ENCODE assay signal across 11 mouse cellular contexts in the genomic region with DNA sequence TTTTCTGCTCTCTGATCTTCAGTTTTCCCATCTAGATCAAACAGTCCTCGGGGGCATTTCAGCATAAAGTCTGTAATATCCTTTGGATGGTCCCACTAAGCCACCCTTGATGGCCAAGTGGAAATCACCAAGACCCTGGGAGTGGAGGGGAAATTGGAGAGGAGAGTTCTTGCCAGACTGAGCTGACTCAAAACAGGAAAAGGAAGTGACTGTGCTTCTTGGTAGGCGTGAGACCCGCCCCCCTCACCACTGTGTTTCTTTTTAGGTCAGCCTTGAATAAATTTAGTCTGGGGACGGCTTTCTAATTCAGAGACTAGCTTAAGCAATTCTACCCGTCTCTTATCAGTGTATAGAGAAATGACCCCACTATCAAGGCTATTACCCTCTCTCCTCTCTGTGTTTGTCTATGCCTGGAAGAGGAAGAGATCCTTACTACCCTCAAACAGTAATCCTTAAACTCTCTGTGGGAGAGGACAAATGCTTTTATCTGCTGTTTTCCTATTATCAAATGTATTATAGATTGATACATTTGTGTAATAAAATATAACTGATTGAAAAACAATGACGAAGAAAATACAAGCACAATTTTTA. TPM values are rescaled to one million over a fixed set of nuclear protein-coding genes. Genes with fewer than 3 reads are reported as not detected.
DNase-seq lines count a peak whose midpoint lies in the region; ATAC-seq and TF ChIP-seq lines count a peak whose summit lies in the region.
"Had no signal": no experiment of that assay in that cellular context is flagged by ENCODE, and none has a peak within 500 bp of the region (broad histone marks: within the 10 kb centered on the region; RNA-seq: fewer than 3 reads in every experiment).

No protein-coding gene starts in this region.

- H3K27me3 ChIP-seq in MEL (ENCODE audit: control insufficient read depth in 1 of 2, insufficient read depth in 2 of 2, low read length in 2 of 2), result no peaks in the 10 kb centered on the region
- no peaks in the 10 kb centered on the region for H3K27me3 ChIP-seq in forebrain, embryonic 13.5 days

- H3K27ac ChIP-seq in MEL (ENCODE audit: control insufficient read depth, low read depth, low read length), result no peak overlapping the region
- H3K27ac ChIP-seq in forebrain, embryonic 13.5 days, result no peak overlapping the region

- no peaks in the 10 kb centered on the region; the same call in 1 of the 2 replicates for H3K79me2 ChIP-seq in MEL (ENCODE audit: control insufficient read depth, insufficient read depth, low read length, poor library complexity)

- H3K36me3 ChIP-seq in MEL (ENCODE audit: control insufficient read depth in 1 of 2, insufficient read depth in 2 of 2, low read length in 2 of 2), result peaks cover 0 to 6% of the 10 kb centered on the region in 2 experiments; a peak in 2 of 4 replicates
- H3K36me3 ChIP-seq in forebrain, embryonic 13.5 days (ENCODE audit: poor library complexity, severe bottlenecking), result no peaks in the 10 kb centered on the region

- H3K4me1 ChIP-seq in MEL (ENCODE audit: control insufficient read depth in 1 of 2, insufficient read depth in 2 of 2, low read length in 2 of 2), result peaks cover 0 to 1% of the 10 kb centered on the region in 2 experiments; a peak in 1 of 4 replicates
- peaks cover 6% of the 10 kb centered on the region; the same call in 1 of the 2 replicates for H3K4me1 ChIP-seq in forebrain, embryonic 13.5 days

- TF ChIP-seq EP300 in MEL (IDR thresholded peaks at IDR 0.05; ENCODE audit: low read depth in 1 of 2, low read length in 2 of 2), result no peak

- H3K4me2 ChIP-seq in forebrain, embryonic 13.5 days, result no peak overlapping the region

- no peaks in the 10 kb centered on the region for H3K9me3 ChIP-seq in MEL (replicated peaks; ENCODE audit: insufficient read depth, low read length)
- H3K9me3 ChIP-seq in forebrain, embryonic 13.5 days (replicated peaks), result no peaks in the 10 kb centered on the region

- no peak for TF ChIP-seq CTCF in MEL (IDR thresholded peaks at IDR 0.05 in 2 of 3, conservative IDR thresholded peaks at IDR 0.05 in 1 of 3; ENCODE audit: control insufficient read depth in 1 of 3, insufficient read depth in 1 of 3, low read depth in 2 of 3, low read length in 3 of 3, poor library complexity in 1 of 3, severe bottlenecking in 1 of 3)

- TF ChIP-seq RAD21 in MEL (IDR thresholded peaks at IDR 0.05; ENCODE audit: low read depth, low read length), result no peak

- H3K9ac ChIP-seq in MEL (ENCODE audit: control insufficient read depth, low read depth, low read length, poor library complexity, severe bottlenecking), result no peak overlapping the region
- H3K9ac ChIP-seq in forebrain, embryonic 13.5 days, result no peak overlapping the region

- WGBS in forebrain, embryonic 13.5 days, result 87% methylated on average over 6 of the region's 6 CpGs

- no peak for TF ChIP-seq POLR2A in MEL (IDR thresholded peaks at IDR 0.05; ENCODE audit: control insufficient read depth in 1 of 2, insufficient read depth in 1 of 2, low read depth in 1 of 2, low read length in 2 of 2, poor library complexity in 1 of 2)

- no peak overlapping the region for H3K4me3 ChIP-seq in MEL (ENCODE audit: control insufficient read depth in 1 of 2, insufficient read depth in 1 of 2, low read depth in 2 of 2, low read length in 2 of 2)
- H3K4me3 ChIP-seq in forebrain, embryonic 13.5 days, result no peak overlapping the region

- DNase-seq in kidney, postnatal 14 days, result peak; percentile 30
- no peak for DNase-seq in kidney, adult 8-10 months
- peak; percentile 38 for DNase-seq in MEL (ENCODE audit: low read depth, low spot score)
- peak; percentile 65 for DNase-seq in heart, adult 8-10 months (ENCODE audit: low spot score)
- no peak for DNase-seq in cerebellum, adult 9-11 months
- DNase-seq in cerebellum, adult 11-12 months, result no peak
- DNase-seq: midbrain, embryonic 14.5 days; right cerebral cortex, postnatal 4 days had no signal

- ATAC-seq in monocyte, adult 5-6 weeks (replicated peaks; ENCODE audit: insufficient number of reproducible peaks, low FRiP score, low TSS enrichment, poor library complexity, severe bottlenecking), result peak; percentile 75
- ATAC-seq in forebrain, embryonic 13.5 days, result no peak

TF ChIP-seq in MEL, 35 proteins besides CTCF, POLR2A, EP300 and RAD21:
- TF ChIP-seq KAT2A (conservative IDR thresholded peaks at IDR 0.05; ENCODE audit: low read depth, low read length), result no peak
- no peak for TF ChIP-seq MAZ (IDR thresholded peaks at IDR 0.05; ENCODE audit: low read depth, low read length)
- no peak for TF ChIP-seq NRF1 (IDR thresholded peaks at IDR 0.05; ENCODE audit: insufficient read depth, low read depth, low read length, poor library complexity, severe bottlenecking)
- no peak for TF ChIP-seq ZNF384 (IDR thresholded peaks at IDR 0.05; ENCODE audit: low read depth, low read length)
- TF ChIP-seq POLR2AphosphoS5 (IDR thresholded peaks at IDR 0.05; ENCODE audit: borderline replicate concordance, low read depth, low read length), result no peak
- no peak for TF ChIP-seq UBTF (IDR thresholded peaks at IDR 0.05; ENCODE audit: borderline replicate concordance, insufficient read depth, low read depth, low read length)
- TF ChIP-seq USF2 (IDR thresholded peaks at IDR 0.05; ENCODE audit: borderline replicate concordance in 1 of 2, insufficient read depth in 1 of 2, low read depth in 1 of 2, low read length in 2 of 2), result no peak
- TF ChIP-seq MAFK (IDR thresholded peaks at IDR 0.05; ENCODE audit: borderline replicate concordance, low read depth, low read length), result no peak
- no peak for TF ChIP-seq RCOR1 (IDR thresholded peaks at IDR 0.05; ENCODE audit: low read depth, low read length)
TF ChIP-seq in MEL: peak in this region for 0.

RNA-seq across cellular contexts. Expression of a gene that starts 6.4 kb away (rescaled TPM):
- total RNA-seq in MEL (2012; rRNA removed), result 54.7 and 57.4 TPM in 2 replicates
- polyA plus RNA-seq in MEL (2012; ENCODE audit: insufficient read depth in 1 of 2, insufficient read length in 2 of 2, low read depth in 1 of 2, low replicate concordance in 2 of 2, missing spikeins in 1 of 2), result 10 to 100 TPM in 1 of 2 experiments, not detected in 1; 91.4 TPM
- total RNA-seq in heart, adult 8-10 months (2022), result 1 to 10 TPM; 4.9 to 9.0 (median 7.1) TPM
- total RNA-seq in monocyte, adult 5-6 weeks (2017), result 630 to 720 TPM (median 692 TPM) in 3 replicates
- 1.5 and 1.7 TPM in 2 replicates for polyA plus RNA-seq in forebrain, embryonic 13.5 days (2015; fragmentation: Nextera tagmentation; extraction: Ambion mirVana)

RNA-seq across cellular contexts. Expression of a gene that starts 49.0 kb away (rescaled TPM):
- total RNA-seq in MEL (2012; rRNA removed), result 0.15 and 0.20 TPM in 2 replicates
- under 1 TPM in 1 of 2 experiments, not detected in 1; 0.08 TPM for polyA plus RNA-seq in MEL (2012; ENCODE audit: insufficient read depth in 1 of 2, insufficient read length in 2 of 2, low read depth in 1 of 2, low replicate concordance in 2 of 2, missing spikeins in 1 of 2)
- total RNA-seq in heart, adult 8-10 months (2022), result 100 to 1,000 TPM; 220 to 269 (median 244) TPM
- 0.29 to 0.38 TPM in 2 of 3 replicates, not detected in the other for total RNA-seq in monocyte, adult 5-6 weeks (2017)
- polyA plus RNA-seq in forebrain, embryonic 13.5 days (2015; fragmentation: Nextera tagmentation; extraction: Ambion mirVana), result 0.05 and 0.13 TPM in 2 replicates
- polyA plus RNA-seq: embryonic facial prominence, embryonic 11.5 days; midbrain, embryonic 14.5 days had no signal

Comparison
In these comparisons a context has a peak if more than half of its experiments do, and no peak if none do; other contexts are left out.
1. DNase-seq: peak in kidney, postnatal 14 days (single experiment), MEL (single experiment) and heart, adult 8-10 months (single experiment); none in kidney, adult 8-10 months (0 of 2), cerebellum, adult 9-11 months (single experiment) and cerebellum, adult 11-12 months (single experiment).
2. RNA of a gene that starts 6.4 kb away (total RNA-seq): 630 to 720 TPM in monocyte, adult 5-6 weeks; 54.7 to 57.4 TPM in MEL and 4.9 to 9.0 TPM in heart, adult 8-10 months; every median in the first group is over 10 times any median in the second.
3. RNA of a gene that starts 49.0 kb away (total RNA-seq): 220 to 269 TPM in heart, adult 8-10 months; 0.29 to 0.38 TPM in monocyte, adult 5-6 weeks and 0.15 to 0.20 TPM in MEL; every median in the first group is over 100 times any median in the second.